Mouse (Mus musculus): ENCODE measurements around the gene Clcn5.

The Clcn5 gene

GRCm38 (mm10) chrX:7319089-7319721, at the start of gene Clcn5:
TSS of gene Clcn5 (minus strand) at chrX:7319358.
- peak; percentile 95 to 96 for DNase-seq (ENCODE audit: low spot score in 2 of 2)

DNA sequence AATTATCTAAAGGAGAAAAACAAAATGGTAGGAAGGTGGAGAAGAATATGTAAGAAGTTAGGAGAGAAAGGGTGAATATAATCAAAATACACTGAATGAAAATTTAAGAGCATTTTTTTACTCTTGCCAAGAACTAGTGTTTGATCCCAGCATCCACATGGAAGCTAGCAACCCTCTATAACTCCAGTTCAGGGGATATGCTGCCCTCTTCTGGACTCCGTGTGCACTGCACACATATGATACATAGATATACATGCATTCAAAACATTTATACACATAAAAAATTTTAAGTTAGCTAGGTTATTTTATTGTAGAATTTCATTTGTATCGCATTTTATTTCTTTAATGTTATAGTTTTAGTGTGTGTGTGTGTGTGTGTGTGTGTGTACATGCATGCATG, 6.3 kb upstream of the Clcn5 start:
- DNase-seq (ENCODE audit: low spot score in 2 of 2) = no peak

- DNase-seq (ENCODE audit: low spot score in 2 of 2) = peak; percentile 26 to 64
Measured at GRCm38 (mm10) chrX:7322288-7322687, 3.1 kb upstream of the Clcn5 start.

- DNase-seq (ENCODE audit: low spot score in 2 of 2) = no peak
Measured at GRCm38 (mm10) chrX:7320571-7320970, 1.4 kb upstream of the Clcn5 start.

DNA sequence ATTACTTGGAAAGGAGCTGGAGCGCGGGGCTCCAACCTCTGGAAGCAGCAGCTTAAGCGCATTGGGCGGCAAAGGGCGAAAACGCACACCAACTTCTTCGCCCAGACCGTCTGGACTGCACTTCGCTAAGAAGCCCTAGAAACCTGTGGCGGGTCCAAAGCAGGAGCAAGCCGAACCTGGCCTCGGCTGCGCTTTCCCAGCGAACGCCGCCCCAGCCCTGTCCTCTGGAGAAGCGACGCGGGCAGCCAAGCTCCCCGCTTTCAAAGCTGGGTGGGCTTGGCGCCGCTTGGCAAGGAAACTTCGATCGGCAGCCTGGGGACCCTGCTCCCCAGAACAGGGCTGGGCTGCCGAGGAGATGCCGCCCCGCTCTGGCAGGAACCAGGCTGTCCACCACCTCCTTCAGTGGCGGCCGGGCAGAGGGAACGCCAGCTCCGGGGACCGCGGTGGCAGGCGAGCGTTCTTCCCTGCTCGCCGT, 570 bp downstream of the Clcn5 start:
- DNase-seq (ENCODE audit: low spot score in 2 of 2) = peak in 1 of 2 experiments; percentile 61

DNA sequence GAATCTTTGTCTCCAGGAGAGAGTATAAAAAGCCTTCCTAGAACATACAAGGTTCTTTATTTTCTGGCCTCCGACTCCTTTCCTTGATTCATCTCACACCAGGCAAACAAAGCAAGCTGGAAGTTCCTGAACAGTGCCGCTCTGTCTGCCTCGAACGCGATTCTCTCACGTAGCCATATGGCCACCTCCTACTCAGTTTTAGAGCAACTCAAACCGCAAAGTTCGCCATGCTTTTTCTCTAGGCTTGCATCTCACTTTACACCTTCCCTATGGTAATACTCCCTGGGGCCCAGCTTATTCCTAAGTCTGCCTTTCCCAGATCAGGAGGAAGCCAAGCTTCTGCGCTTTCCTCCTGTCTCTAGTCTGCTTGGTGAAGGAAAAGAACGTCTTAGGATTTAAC, 4.0 kb downstream of the Clcn5 start:
- DNase-seq (ENCODE audit: low spot score in 2 of 2) = no peak

- no peak for DNase-seq (ENCODE audit: low spot score in 2 of 2)
Measured at GRCm38 (mm10) chrX:7314645-7315044, 4.5 kb downstream of the Clcn5 start.

GRCm38 (mm10) chrX:7308242-7308641, 10.9 kb downstream of the Clcn5 start:
- DNase-seq (ENCODE audit: low spot score in 2 of 2) = no peak

- DNase-seq (ENCODE audit: low spot score in 2 of 2) = no peak
Measured at GRCm38 (mm10) chrX:7306861-7307260, 12.3 kb downstream of the Clcn5 start.

GRCm38 (mm10) chrX:7292981-7293380, 26.2 kb downstream of the Clcn5 start:
- no peak for DNase-seq (ENCODE audit: low spot score in 2 of 2)

DNA sequence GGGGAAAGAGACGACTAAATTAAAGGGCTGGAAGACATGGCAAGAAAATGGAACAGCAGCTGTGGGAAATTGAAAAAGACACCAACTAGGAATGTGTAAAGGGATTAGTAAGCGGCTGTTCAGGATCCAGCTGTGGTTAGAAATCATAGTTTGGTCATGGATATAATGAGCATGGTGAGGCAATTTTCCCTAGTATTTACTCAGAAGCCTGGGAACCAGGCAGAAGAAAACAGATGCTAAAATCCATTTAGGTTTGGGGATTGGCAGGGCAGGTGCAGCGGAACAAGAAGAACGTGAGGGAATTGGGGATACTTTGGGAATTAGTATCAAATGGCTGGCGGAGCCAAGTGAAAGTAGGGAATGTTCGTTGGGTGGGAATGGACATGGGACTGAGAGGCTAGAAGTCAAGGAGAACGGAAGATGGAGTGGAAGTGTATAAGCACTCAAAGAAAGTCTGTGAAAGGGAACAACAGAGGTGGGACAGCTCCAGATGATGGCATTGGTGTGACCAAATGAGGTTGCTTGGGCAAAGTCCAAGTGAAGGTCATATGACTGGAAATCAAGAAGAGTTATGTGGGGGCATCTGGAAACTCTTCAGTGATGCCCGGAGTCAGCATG, 26.9 kb downstream of the Clcn5 start:
- no peak for DNase-seq (ENCODE audit: low spot score in 2 of 2)

GRCm38 (mm10) chrX:7288976-7289375, 30.2 kb downstream of the Clcn5 start:
- no peak for DNase-seq (ENCODE audit: low spot score in 2 of 2)

DNA sequence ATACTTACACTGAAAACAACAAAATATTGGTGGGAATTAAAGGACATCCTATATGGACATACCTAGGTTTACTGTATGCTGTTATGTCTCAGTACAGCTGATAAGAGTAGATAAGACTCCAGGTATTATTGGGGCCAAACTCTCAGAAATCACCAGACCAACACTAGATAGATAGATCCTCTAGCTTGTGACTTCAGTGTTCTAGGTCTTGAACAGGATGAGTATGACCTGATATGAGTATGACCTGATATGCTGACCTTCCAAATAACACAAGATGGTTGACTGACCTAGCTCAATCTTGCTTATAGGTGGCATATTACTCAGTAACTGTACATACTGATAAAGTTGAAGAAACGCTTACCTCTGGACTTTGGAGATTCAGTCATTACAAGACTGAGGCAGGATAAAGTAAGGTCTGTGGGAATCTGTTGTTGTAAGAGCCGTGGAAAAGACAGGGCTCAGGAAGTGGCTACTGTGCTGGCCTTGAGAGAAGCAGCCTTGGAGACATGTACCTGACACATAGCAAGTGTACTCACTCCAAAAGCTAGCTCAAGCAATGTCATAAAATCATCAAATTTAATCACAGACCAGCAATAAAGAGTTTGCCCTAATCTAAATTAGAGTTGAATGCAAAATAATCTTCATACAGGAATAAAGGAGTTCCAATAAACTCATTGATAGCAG, 32.0 kb downstream of the Clcn5 start:
- no peak for DNase-seq (ENCODE audit: low spot score in 2 of 2)

GRCm38 (mm10) chrX:7282636-7283035, 36.5 kb downstream of the Clcn5 start:
- DNase-seq (ENCODE audit: low spot score in 2 of 2) = no peak

DNA sequence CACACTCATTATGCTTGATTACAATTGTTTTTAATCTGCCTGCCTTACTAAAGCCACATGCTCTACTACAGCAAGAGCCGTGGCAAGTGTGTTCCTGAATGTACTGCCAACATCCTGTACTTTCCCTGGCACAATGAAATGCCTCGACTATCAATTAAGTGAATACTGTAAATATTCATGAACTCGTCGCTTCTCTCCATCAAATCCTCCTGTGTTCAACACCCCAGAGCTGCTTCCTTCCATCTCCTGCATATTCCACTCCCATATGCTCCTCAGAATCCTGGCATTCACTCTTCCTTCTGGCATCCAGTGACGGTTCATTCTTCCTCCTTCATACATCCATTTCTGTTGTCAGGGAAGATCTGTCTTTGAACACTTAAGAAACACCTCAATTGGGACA, 39.4 kb downstream of the Clcn5 start:
- DNase-seq (ENCODE audit: low spot score in 2 of 2) = no peak

DNA sequence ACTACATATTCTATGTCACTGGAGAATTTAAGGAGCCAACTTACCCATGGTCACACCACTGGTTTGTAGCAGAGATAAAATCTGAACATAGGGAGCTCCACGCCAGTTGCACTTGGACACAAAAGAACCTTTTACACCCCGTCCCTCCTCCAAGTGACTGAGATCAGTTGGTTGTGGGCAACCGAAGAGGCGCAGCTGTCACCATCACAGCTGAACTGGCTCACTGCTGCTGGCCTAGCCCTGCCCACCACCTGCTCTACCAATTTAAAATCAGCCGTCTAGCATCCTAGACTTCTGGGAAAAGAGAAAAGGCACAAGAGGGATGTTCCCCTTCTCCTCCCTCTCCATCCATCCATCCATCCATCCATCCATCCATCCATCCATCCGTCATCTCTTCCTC, 42.6 kb downstream of the Clcn5 start:
- DNase-seq (ENCODE audit: low spot score in 2 of 2) = no peak

- no peak for DNase-seq (ENCODE audit: low spot score in 2 of 2)
Measured at GRCm38 (mm10) chrX:7261149-7261548, 58.0 kb downstream of the Clcn5 start.

- DNase-seq (ENCODE audit: low spot score in 2 of 2) = no peak
Measured at GRCm38 (mm10) chrX:7260400-7261113, 58.6 kb downstream of the Clcn5 start.

DNA sequence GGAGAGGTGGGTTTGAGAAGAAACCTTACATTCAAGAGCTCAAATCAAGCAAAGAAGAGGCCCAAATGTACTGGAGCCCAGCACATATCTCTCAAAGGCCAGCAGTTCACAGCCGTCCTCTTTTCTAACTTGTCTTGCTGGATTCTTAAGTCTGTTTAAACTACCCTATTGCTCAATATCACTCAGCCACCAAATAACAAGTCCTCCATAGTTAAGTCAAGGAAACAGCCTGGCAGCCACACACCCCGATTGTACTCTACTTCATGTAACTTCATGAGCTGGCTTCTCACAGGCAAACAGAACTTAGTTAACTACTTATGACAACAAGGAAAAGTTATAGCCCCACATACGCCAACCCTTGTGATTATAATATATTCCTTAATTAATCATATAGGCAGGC, 59.4 kb downstream of the Clcn5 start:
- DNase-seq (ENCODE audit: low spot score in 2 of 2) = no peak

DNA sequence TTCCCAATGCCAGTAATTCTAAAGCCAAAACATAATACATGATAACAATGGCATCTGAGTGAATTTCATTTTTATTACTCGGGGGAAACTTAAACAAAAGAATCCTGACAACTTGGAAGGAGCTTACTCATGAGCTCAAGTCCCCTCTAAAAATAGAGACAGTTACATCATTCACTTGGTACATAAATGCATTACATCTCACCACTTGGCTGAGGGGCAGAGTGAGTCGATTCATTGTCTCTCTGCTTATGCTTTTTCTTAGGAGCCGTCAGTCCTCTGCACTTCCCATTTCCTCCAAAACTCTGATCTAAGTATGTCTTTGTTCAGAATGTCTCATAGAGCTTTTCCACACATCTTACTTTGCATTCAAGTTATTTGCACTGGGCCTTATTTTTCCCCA, 63.1 kb downstream of the Clcn5 start:
- DNase-seq (ENCODE audit: low spot score in 2 of 2) = no peak

DNA sequence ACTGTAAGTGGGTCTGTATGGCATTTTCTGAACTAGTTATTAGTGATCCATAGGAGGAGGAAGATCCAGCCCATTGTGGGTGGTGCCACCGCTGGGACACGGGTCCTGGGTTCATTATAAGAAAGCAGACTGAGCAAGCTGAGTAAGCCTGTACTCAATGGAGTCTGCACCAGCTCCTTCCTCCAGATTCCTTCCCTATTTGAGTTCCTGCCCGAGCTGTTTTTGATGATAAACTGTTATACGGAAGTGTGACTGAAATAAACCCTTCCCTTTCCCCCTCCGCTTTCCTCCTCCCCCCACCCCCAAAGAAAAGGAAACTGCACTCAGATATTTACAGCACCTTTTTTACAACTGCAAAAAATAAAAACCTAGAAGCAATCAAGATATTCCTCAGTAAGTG, 115.1 kb downstream of the Clcn5 start:
- no peak for DNase-seq (ENCODE audit: low spot score in 2 of 2)

DNA sequence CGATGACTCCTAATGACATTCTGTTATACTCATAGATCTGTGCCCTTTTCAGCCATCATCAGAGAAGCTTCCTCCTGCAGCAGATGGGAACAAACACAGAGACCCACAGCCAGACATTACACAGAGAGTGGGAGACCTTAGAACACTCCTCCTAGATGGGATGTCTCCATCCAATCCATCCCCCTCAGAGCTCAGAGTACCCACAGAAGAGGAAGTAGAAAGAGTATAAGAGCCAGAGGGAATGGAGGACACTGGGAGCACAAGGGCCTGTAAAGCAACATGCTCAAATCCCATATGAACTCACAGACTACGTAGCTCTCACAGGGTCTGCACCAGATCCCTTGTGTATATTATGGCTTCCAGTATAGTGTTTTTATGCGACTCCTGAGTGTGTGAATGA, 115.6 kb downstream of the Clcn5 start:
- DNase-seq (ENCODE audit: low spot score in 2 of 2) = no peak

Measured in urinary bladder, postnatal 4 days (tissue).